Mouse (Mus musculus): ENCODE data around the gene Nrxn2. TPM values are rescaled to one million over a fixed set of nuclear protein-coding genes. Genes with fewer than 3 reads are reported as not detected.

The Nrxn2 gene
- polyA plus RNA-seq, 1 experiment: 0.09 TPM

DNA sequence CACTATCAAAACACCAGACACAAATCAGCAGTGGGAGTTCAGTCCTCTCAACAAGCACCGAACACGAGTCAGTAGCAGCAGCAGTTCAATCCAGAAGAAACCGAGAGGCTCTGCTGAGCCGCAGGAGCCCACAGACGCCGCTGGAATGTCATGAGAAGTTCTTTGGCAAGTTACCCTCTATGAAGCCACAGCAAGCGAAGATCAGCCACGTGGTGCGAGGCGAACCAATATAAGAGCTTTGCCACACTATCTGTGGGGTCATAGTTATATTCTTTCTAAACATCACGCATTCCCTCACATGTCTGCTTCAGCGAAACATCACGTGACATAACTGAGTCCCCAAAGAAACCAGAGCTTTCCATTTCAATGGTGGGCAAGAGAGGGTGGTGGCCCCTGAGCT lies 126.2 kb downstream of the Nrxn2 start:
- no peaks in the 10 kb centered on the region for H3K79me2 ChIP-seq (ENCODE audit: control insufficient read depth, insufficient read depth)
- peaks cover 20% of the 10 kb centered on the region for H3K27me3 ChIP-seq (ENCODE audit: control insufficient read depth, insufficient read depth, insufficient read length)
- no peak overlapping the region for H3ac ChIP-seq (ENCODE audit: control insufficient read depth, insufficient read length, low read depth)
- no peaks in the 10 kb centered on the region for H3K79me3 ChIP-seq (ENCODE audit: low read depth)
- TF ChIP-seq MYOG (IDR thresholded peaks at IDR 0.05; ENCODE audit: control insufficient read depth, extremely low read depth, insufficient read length) (no peak), USF1 (IDR thresholded peaks at IDR 0.05; ENCODE audit: low read depth) (no peak), MYOD1 (IDR thresholded peaks at IDR 0.05; ENCODE audit: control insufficient read depth, insufficient read length, low read depth) (no peak), CTCF (IDR thresholded peaks at IDR 0.05; ENCODE audit: control insufficient read depth, insufficient read depth, insufficient read length) (no peak)
- H3K4me3 ChIP-seq (ENCODE audit: insufficient read depth, poor library complexity, severe bottlenecking): no peak overlapping the region
- H3K36me3 ChIP-seq (ENCODE audit: control insufficient read depth, insufficient read depth): no peaks in the 10 kb centered on the region

DNA sequence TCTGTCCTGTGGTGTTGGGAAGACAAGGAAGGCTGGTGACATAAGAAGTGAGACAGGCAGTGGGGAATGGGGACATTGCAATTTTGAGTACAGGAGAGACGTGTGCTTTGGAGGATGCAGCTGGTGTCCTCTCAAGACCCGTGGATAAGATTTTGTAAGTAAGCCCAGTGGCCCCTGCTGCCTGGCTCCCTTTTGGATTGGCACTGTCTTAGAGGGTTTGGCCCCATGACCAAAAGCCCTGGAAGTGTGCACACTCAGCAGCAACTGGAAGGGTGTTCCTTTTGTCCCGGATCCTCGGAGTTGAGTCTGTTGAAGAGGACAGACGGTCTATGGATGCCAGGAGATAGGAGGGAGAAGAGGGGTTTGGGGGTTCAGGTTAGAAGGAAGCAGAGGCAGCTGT lies 127.0 kb downstream of the Nrxn2 start:
- H3ac ChIP-seq (ENCODE audit: control insufficient read depth, insufficient read length, low read depth): no peak overlapping the region
- no peak for TF ChIP-seq FOSL1 (IDR thresholded peaks at IDR 0.05; ENCODE audit: insufficient read depth, low read length, poor library complexity, severe bottlenecking)
- no peak for TF ChIP-seq MAX (IDR thresholded peaks at IDR 0.05)
- TF ChIP-seq MYOD1 (IDR thresholded peaks at IDR 0.05; ENCODE audit: control insufficient read depth, insufficient read length, low read depth): no peak
- TF ChIP-seq CTCF (IDR thresholded peaks at IDR 0.05; ENCODE audit: control insufficient read depth, insufficient read depth, insufficient read length): no peak
- no peak for TF ChIP-seq MYOG (IDR thresholded peaks at IDR 0.05; ENCODE audit: control insufficient read depth, extremely low read depth, insufficient read length)
- TF ChIP-seq USF1 (IDR thresholded peaks at IDR 0.05; ENCODE audit: low read depth): no peak
- no peak for TF ChIP-seq CEBPB (IDR thresholded peaks at IDR 0.05; ENCODE audit: low read depth)
- H3K4me3 ChIP-seq (ENCODE audit: insufficient read depth, poor library complexity, severe bottlenecking): no peak overlapping the region
- no peaks in the 10 kb centered on the region for H3K36me3 ChIP-seq (ENCODE audit: control insufficient read depth, insufficient read depth)
- H3K79me3 ChIP-seq (ENCODE audit: low read depth): no peaks in the 10 kb centered on the region
- H3K79me2 ChIP-seq (ENCODE audit: control insufficient read depth, insufficient read depth): no peaks in the 10 kb centered on the region
- peaks cover 12% of the 10 kb centered on the region for H3K27me3 ChIP-seq (ENCODE audit: control insufficient read depth, insufficient read depth, insufficient read length)

- Histone ChIP-seq H3ac (ENCODE audit: control insufficient read depth, insufficient read length, low read depth) (no peak overlapping the region), H3K4me3 (ENCODE audit: insufficient read depth, poor library complexity, severe bottlenecking) (no peak overlapping the region), H3K79me3 (ENCODE audit: low read depth) (no peaks in the 10 kb centered on the region), H3K36me3 (ENCODE audit: control insufficient read depth, insufficient read depth) (no peaks in the 10 kb centered on the region), H3K27me3 (ENCODE audit: control insufficient read depth, insufficient read depth, insufficient read length) (peaks cover 6% of the 10 kb centered on the region), H3K79me2 (ENCODE audit: control insufficient read depth, insufficient read depth) (no peaks in the 10 kb centered on the region)
- TF ChIP-seq USF1 (IDR thresholded peaks at IDR 0.05; ENCODE audit: low read depth) (peak; percentile 5), MYOD1 (IDR thresholded peaks at IDR 0.05; ENCODE audit: control insufficient read depth, insufficient read length, low read depth) (no peak)
Measured at GRCm38 (mm10) chr19:6546096-6546495, 127.6 kb downstream of the Nrxn2 start.

DNA sequence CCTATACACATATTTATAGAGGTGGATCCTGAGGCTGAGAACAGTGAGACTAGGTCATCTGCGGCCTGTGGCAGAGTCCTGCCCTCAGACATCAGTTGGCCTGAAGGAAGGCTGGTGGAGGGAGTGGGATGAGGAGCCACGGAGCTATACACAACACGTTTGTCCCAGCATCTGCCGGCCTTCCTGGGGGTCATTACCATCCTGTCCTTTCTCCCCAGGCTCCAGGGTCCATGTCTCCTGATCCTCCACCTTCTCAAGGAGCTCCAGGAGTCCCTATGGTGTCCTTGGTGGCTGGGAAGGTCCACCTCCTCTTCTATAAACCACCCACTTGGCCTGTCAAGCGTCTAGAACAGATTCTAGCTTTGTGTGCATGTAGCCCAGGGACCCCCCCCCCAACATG lies 129.3 kb downstream of the Nrxn2 start:
- H3K4me3 ChIP-seq (ENCODE audit: insufficient read depth, poor library complexity, severe bottlenecking): no peak overlapping the region
- no peaks in the 10 kb centered on the region for H3K79me3 ChIP-seq (ENCODE audit: low read depth)
- no peak for TF ChIP-seq MYOD1 (IDR thresholded peaks at IDR 0.05; ENCODE audit: control insufficient read depth, insufficient read length, low read depth)
- TF ChIP-seq FOSL1 (IDR thresholded peaks at IDR 0.05; ENCODE audit: insufficient read depth, low read length, poor library complexity, severe bottlenecking): no peak
- TF ChIP-seq CEBPB (IDR thresholded peaks at IDR 0.05; ENCODE audit: low read depth): no peak
- H3K36me3 ChIP-seq (ENCODE audit: control insufficient read depth, insufficient read depth): no peaks in the 10 kb centered on the region
- no peaks in the 10 kb centered on the region for H3K27me3 ChIP-seq (ENCODE audit: control insufficient read depth, insufficient read depth, insufficient read length)
- H3ac ChIP-seq (ENCODE audit: control insufficient read depth, insufficient read length, low read depth): no peak overlapping the region
- H3K79me2 ChIP-seq (ENCODE audit: control insufficient read depth, insufficient read depth): no peaks in the 10 kb centered on the region

DNA sequence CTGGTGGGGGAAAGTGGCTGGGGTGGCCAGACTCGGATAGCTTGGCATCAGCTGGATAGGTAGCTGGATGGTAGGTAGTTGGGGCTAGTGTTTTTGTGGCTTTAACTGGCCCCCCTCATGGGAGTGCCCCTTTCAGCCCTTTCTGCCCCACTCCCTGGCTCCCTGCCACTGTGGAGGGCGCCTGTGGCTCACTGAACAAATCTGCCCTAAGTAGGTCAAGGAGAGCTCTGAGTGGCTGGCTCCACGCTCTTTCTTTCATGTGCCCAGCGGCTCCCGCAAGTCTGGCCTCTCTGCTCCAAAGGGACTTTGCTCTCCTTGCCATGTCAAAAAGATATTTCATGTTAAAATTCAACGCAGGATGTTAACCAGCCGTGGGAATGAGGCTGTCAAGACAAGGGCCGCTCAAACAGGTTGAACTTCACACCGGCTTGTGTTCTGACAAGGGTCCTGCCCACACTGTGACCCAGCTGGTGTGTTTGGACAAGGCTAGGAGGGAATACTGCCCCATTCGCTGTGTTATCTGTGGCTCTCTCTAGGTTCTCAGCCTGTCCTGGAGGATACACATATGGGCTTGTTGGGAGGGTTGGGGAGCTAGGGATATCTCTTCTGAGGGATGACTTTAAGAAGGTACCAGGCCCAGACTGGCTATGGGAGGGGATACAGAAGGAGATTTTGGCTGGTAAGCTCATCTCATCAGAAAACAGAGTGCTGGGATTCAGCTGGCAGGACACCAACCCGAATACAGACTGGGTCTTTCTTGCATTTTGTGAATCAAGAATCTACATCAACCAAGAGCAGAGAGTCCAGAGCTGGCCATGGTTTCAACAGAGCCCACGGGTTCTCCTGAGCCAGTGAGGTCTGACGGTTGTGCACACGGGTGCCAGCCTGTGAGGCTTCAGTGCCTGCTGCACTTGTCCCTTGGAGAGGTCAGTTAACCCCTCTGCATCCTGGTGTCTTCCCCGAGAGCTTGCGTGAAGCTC lies 130.2 kb downstream of the Nrxn2 start:
- H3K36me3 ChIP-seq (ENCODE audit: control insufficient read depth, insufficient read depth): no peaks in the 10 kb centered on the region
- TF ChIP-seq USF1 (IDR thresholded peaks at IDR 0.05; ENCODE audit: low read depth) (no peak), CEBPB (IDR thresholded peaks at IDR 0.05; ENCODE audit: low read depth) (no peak), FOSL1 (IDR thresholded peaks at IDR 0.05; ENCODE audit: insufficient read depth, low read length, poor library complexity, severe bottlenecking) (no peak), MAX (IDR thresholded peaks at IDR 0.05) (no peak), CTCF (IDR thresholded peaks at IDR 0.05; ENCODE audit: control insufficient read depth, insufficient read depth, insufficient read length) (no peak), MYOG (IDR thresholded peaks at IDR 0.05; ENCODE audit: control insufficient read depth, extremely low read depth, insufficient read length) (no peak), MYOD1 (IDR thresholded peaks at IDR 0.05; ENCODE audit: control insufficient read depth, insufficient read length, low read depth) (no peak)
- H3K79me2 ChIP-seq (ENCODE audit: control insufficient read depth, insufficient read depth): no peaks in the 10 kb centered on the region
- H3K79me3 ChIP-seq (ENCODE audit: low read depth): no peaks in the 10 kb centered on the region
- no peak overlapping the region for H3K4me3 ChIP-seq (ENCODE audit: insufficient read depth, poor library complexity, severe bottlenecking)
- H3ac ChIP-seq (ENCODE audit: control insufficient read depth, insufficient read length, low read depth): no peak overlapping the region
- no peaks in the 10 kb centered on the region for H3K27me3 ChIP-seq (ENCODE audit: control insufficient read depth, insufficient read depth, insufficient read length)

DNA sequence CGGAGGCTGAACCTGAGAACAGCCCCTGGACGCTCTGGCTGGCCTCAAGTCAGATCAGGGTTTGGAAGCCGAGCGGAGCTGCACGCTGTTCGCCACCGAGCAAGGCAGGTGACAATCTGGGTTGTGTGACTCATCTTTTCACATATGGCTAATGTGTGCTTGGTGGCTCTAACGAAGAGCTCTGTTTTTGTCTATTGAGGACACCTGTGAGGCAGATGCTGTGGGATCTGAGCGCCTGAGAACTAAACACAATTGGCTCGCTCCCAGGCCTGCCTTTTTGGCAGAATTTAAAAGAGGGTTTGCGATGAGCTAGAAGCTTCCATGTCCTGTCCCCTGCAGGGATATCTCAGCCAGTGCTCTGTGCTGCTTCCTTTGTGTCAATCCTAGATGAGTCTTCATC lies 131.0 kb downstream of the Nrxn2 start:
- Histone ChIP-seq H3K79me2 (ENCODE audit: control insufficient read depth, insufficient read depth) (no peaks in the 10 kb centered on the region), H3K4me3 (ENCODE audit: insufficient read depth, poor library complexity, severe bottlenecking) (no peak overlapping the region), H3K36me3 (ENCODE audit: control insufficient read depth, insufficient read depth) (no peaks in the 10 kb centered on the region), H3K79me3 (ENCODE audit: low read depth) (no peaks in the 10 kb centered on the region), H3K27me3 (ENCODE audit: control insufficient read depth, insufficient read depth, insufficient read length) (peaks cover 8% of the 10 kb centered on the region), H3ac (ENCODE audit: control insufficient read depth, insufficient read length, low read depth) (no peak overlapping the region)
- TF ChIP-seq MYOD1 (IDR thresholded peaks at IDR 0.05; ENCODE audit: control insufficient read depth, insufficient read length, low read depth): no peak
- no peak for TF ChIP-seq CTCF (IDR thresholded peaks at IDR 0.05; ENCODE audit: control insufficient read depth, insufficient read depth, insufficient read length)
- TF ChIP-seq FOSL1 (IDR thresholded peaks at IDR 0.05; ENCODE audit: insufficient read depth, low read length, poor library complexity, severe bottlenecking): no peak
- TF ChIP-seq MYOG (IDR thresholded peaks at IDR 0.05; ENCODE audit: control insufficient read depth, extremely low read depth, insufficient read length): no peak
- no peak for TF ChIP-seq MAX (IDR thresholded peaks at IDR 0.05)
- no peak for TF ChIP-seq USF1 (IDR thresholded peaks at IDR 0.05; ENCODE audit: low read depth)
- no peak for TF ChIP-seq CEBPB (IDR thresholded peaks at IDR 0.05; ENCODE audit: low read depth)
